Mouse (Mus musculus): ENCODE data around the gene Tbc1d10b. TPM values are rescaled to one million over a fixed set of nuclear protein-coding genes. Genes with fewer than 3 reads are reported as not detected.

The Tbc1d10b gene
- polyA plus RNA-seq, 1 experiment from 2014 or later, result 18.7 TPM

Other genes with a start within 250 kb of the Tbc1d10b start
- 96.8 and 106 TPM in 2 replicates for gene Cdipt, start 232.6 kb downstream of the Tbc1d10b start, polyA plus RNA-seq (2014; fragmentation: Nextera tagmentation; extraction: Ambion mirVana)
- 1.6 and 2.8 TPM in 2 replicates for gene Cdiptos, start 232.4 kb downstream of the Tbc1d10b start, polyA plus RNA-seq (2014; fragmentation: Nextera tagmentation; extraction: Ambion mirVana)
- gene Mvp, start 193.8 kb downstream of the Tbc1d10b start, polyA plus RNA-seq (2014; fragmentation: Nextera tagmentation; extraction: Ambion mirVana), result 11.4 and 12.4 TPM in 2 replicates
- gene Pagr1b, start 192.0 kb downstream of the Tbc1d10b start, polyA plus RNA-seq (2014; fragmentation: Nextera tagmentation; extraction: Ambion mirVana), result not detected in 2 replicates
- 13.9 and 55.8 TPM in 2 replicates for gene Pagr1a, start 191.1 kb downstream of the Tbc1d10b start, polyA plus RNA-seq (2014; fragmentation: Nextera tagmentation; extraction: Ambion mirVana)
- 32.8 and 68.9 TPM in 2 replicates for gene Gm42742, start 187.4 kb downstream of the Tbc1d10b start, polyA plus RNA-seq (2014; fragmentation: Nextera tagmentation; extraction: Ambion mirVana)
- 15.5 and 16.0 TPM in 2 replicates for gene Prrt2, start 187.3 kb downstream of the Tbc1d10b start, polyA plus RNA-seq (2014; fragmentation: Nextera tagmentation; extraction: Ambion mirVana)
- gene Maz, start 181.4 kb downstream of the Tbc1d10b start, polyA plus RNA-seq (2014; fragmentation: Nextera tagmentation; extraction: Ambion mirVana), result 50.3 and 54.5 TPM in 2 replicates
- 116 and 117 TPM in 2 replicates for gene Kif22, start 166.0 kb downstream of the Tbc1d10b start, polyA plus RNA-seq (2014; fragmentation: Nextera tagmentation; extraction: Ambion mirVana)
- gene Zg16, start 121.1 kb downstream of the Tbc1d10b start, polyA plus RNA-seq (2014; fragmentation: Nextera tagmentation; extraction: Ambion mirVana), result not detected in 2 replicates
- 5.3 and 7.2 TPM in 2 replicates for gene AI467606, start 117.1 kb downstream of the Tbc1d10b start, polyA plus RNA-seq (2014; fragmentation: Nextera tagmentation; extraction: Ambion mirVana)
- 1.4 and 2.2 TPM in 2 replicates for gene Qprt, start 86.2 kb downstream of the Tbc1d10b start, polyA plus RNA-seq (2014; fragmentation: Nextera tagmentation; extraction: Ambion mirVana)
- 0.31 and 0.33 TPM in 2 replicates for gene Spn, start 70.6 kb downstream of the Tbc1d10b start, polyA plus RNA-seq (2014; fragmentation: Nextera tagmentation; extraction: Ambion mirVana)
- 44.6 and 49.5 TPM in 2 replicates for gene Cd2bp2, start 12.4 kb downstream of the Tbc1d10b start, polyA plus RNA-seq (2014; fragmentation: Nextera tagmentation; extraction: Ambion mirVana)
- gene Mylpf, start 422 bp upstream of the Tbc1d10b start, polyA plus RNA-seq (2014; fragmentation: Nextera tagmentation; extraction: Ambion mirVana), result 9.7 TPM in 2 replicates
- 22.9 and 24.4 TPM in 2 replicates for gene Zfp553, start 24.6 kb upstream of the Tbc1d10b start, polyA plus RNA-seq (2014; fragmentation: Nextera tagmentation; extraction: Ambion mirVana)
- gene Sept1, start 24.7 kb upstream of the Tbc1d10b start, polyA plus RNA-seq (2014; fragmentation: Nextera tagmentation; extraction: Ambion mirVana), result 14.9 and 16.5 TPM in 2 replicates
- gene Zfp771, start 35.8 kb upstream of the Tbc1d10b start, polyA plus RNA-seq (2014; fragmentation: Nextera tagmentation; extraction: Ambion mirVana), result 54.9 and 55.2 TPM in 2 replicates
- 175 and 202 TPM in 2 replicates for gene Dctpp1, start 52.2 kb upstream of the Tbc1d10b start, polyA plus RNA-seq (2014; fragmentation: Nextera tagmentation; extraction: Ambion mirVana)
- 97.3 and 114 TPM in 2 replicates for gene Sephs2, start 65.6 kb upstream of the Tbc1d10b start, polyA plus RNA-seq (2014; fragmentation: Nextera tagmentation; extraction: Ambion mirVana)
- gene Itgal, start 87.8 kb upstream of the Tbc1d10b start, polyA plus RNA-seq (2014; fragmentation: Nextera tagmentation; extraction: Ambion mirVana), result 0.91 and 1.0 TPM in 2 replicates
- gene Zfp768, start 137.1 kb upstream of the Tbc1d10b start, polyA plus RNA-seq (2014; fragmentation: Nextera tagmentation; extraction: Ambion mirVana), result 4.6 and 4.7 TPM in 2 replicates
- gene Zfp747, start 167.6 kb upstream of the Tbc1d10b start, polyA plus RNA-seq (2014; fragmentation: Nextera tagmentation; extraction: Ambion mirVana), result 8.1 and 9.4 TPM in 2 replicates
- gene 9130019O22Rik, start 178.7 kb upstream of the Tbc1d10b start, polyA plus RNA-seq (2014; fragmentation: Nextera tagmentation; extraction: Ambion mirVana), result 6.7 and 7.1 TPM in 2 replicates
- 8.0 and 9.7 TPM in 2 replicates for gene E430018J23Rik, start 185.2 kb upstream of the Tbc1d10b start, polyA plus RNA-seq (2014; fragmentation: Nextera tagmentation; extraction: Ambion mirVana)
- gene Zfp764, start 198.4 kb upstream of the Tbc1d10b start, polyA plus RNA-seq (2014; fragmentation: Nextera tagmentation; extraction: Ambion mirVana), result 10.3 and 12.0 TPM in 2 replicates
- gene Zfp688, start 213.6 kb upstream of the Tbc1d10b start, polyA plus RNA-seq (2014; fragmentation: Nextera tagmentation; extraction: Ambion mirVana), result 25.0 and 26.3 TPM in 2 replicates
- 7.9 and 9.1 TPM in 2 replicates for gene Zfp689, start 240.7 kb upstream of the Tbc1d10b start, polyA plus RNA-seq (2014; fragmentation: Nextera tagmentation; extraction: Ambion mirVana)

Data from stomach, embryonic 14.5 days (tissue).